7 mouse cellular contexts compared by ENCODE assay signal in the genomic region with DNA sequence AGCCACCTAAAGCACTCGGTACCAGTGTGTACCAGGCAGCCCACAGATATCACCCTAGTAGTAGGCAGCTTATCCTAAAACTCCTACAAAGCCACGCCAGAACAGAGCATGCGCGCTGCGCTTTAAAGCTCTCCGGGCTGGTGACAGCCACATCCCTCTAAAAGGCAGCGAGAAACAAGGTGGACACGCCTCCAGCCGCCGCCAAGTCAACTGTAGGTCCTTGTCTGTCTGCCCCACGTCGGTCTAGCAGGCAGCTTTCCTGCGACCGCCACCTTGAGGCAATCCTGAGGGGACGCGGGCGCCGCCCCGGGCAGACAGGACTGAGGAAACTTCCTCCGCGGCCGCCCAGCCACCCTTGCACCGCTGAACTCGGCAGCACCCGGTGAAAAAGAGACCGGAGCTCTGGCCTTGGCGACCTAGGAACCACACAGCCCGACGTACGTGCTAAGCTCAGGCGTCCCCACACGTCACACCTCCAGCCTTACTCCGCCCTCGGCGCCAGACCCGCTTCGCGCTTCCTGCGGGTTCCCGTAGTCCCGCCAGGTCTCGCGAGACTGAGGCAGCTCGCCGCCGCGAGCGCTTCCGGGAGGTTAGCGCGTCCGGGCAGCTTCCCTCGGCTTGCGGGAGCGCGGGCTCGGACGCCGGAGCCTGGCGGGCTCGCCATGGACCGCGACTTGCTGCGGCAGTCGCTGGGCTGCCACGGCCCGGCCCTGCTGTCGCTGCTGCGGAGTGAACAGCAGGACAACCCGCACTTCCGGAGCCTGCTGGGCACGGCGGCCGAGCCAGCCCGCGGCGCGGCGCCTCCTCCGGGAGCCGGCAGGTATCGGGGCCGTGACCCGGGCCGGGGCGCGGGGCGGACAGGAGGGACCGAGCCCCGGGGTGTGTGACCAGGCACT. TPM values are rescaled to one million over a fixed set of nuclear protein-coding genes. Genes with fewer than 3 reads are reported as not detected.
DNase-seq lines count a peak whose midpoint lies in the region; ATAC-seq lines count a peak whose summit lies in the region.

Ttc14 (plus strand) TSS at position 216 of the 896 bp plus-strand sequence.

- no peaks in the 10 kb centered on the region for H3K9me3 ChIP-seq in embryonic facial prominence, embryonic 11.5 days (replicated peaks; ENCODE audit: control insufficient read depth, low read length)
- H3K9me3 ChIP-seq in limb, embryonic 10.5 days (replicated peaks): no peaks in the 10 kb centered on the region
- H3K9me3 ChIP-seq in midbrain, embryonic 13.5 days: no peaks in the 10 kb centered on the region

- peak within 1 kb of the TSS; percentile 98 for H3K27ac ChIP-seq in embryonic facial prominence, embryonic 11.5 days (replicated peaks; ENCODE audit: low read depth, low read length)
- peak within 1 kb of the TSS; percentile 97 for H3K27ac ChIP-seq in limb, embryonic 10.5 days
- peak within 1 kb of the TSS; percentile 98 for H3K27ac ChIP-seq in midbrain, embryonic 13.5 days

- H3K36me3 ChIP-seq in embryonic facial prominence, embryonic 11.5 days (replicated peaks; ENCODE audit: control insufficient read depth, insufficient read depth, low read depth, low read length): no peaks in the 10 kb centered on the region
- peaks cover 22% of the 10 kb centered on the region for H3K36me3 ChIP-seq in limb, embryonic 10.5 days
- H3K36me3 ChIP-seq in midbrain, embryonic 13.5 days: peaks cover 9% of the 10 kb centered on the region

- H3K4me3 ChIP-seq in embryonic facial prominence, embryonic 11.5 days (ENCODE audit: low read depth, low read length): peak within 1 kb of the TSS; percentile 95
- peak within 1 kb of the TSS; percentile 97 for H3K4me3 ChIP-seq in limb, embryonic 10.5 days
- H3K4me3 ChIP-seq in midbrain, embryonic 13.5 days (replicated peaks): peak within 1 kb of the TSS; percentile 98

- WGBS in embryonic facial prominence, embryonic 11.5 days: under 1% methylated on average over 88 of the region's 90 CpGs
- under 1% methylated on average over 90 of the region's 90 CpGs for WGBS in limb, embryonic 10.5 days
- under 1% methylated on average over 90 of the region's 90 CpGs for whole genome bisulfite sequencing in midbrain, embryonic 13.5 days

- H3K9ac ChIP-seq in embryonic facial prominence, embryonic 11.5 days (replicated peaks; ENCODE audit: low read length): peak within 1 kb of the TSS; percentile 95
- peak within 1 kb of the TSS; percentile 97 for H3K9ac ChIP-seq in midbrain, embryonic 13.5 days (replicated peaks)

- DNase-seq in adrenal gland, postnatal 14 days: peak; percentile 99
- DNase-seq in embryonic facial prominence, embryonic 11.5 days (ENCODE audit: low spot score): peak; percentile 96
- peak; percentile 95 for DNase-seq in kidney, adult 11 months
- peak; percentile 98 for DNase-seq in limb, embryonic 10.5 days (ENCODE audit: low spot score)
- peak; percentile 98 for DNase-seq in spleen, adult 12 weeks (ENCODE audit: low spot score)

- H3K4me2 ChIP-seq in embryonic facial prominence, embryonic 11.5 days (ENCODE audit: low read depth, low read length): peak within 1 kb of the TSS; percentile 47
- peak within 1 kb of the TSS; percentile 75 for H3K4me2 ChIP-seq in midbrain, embryonic 13.5 days (replicated peaks)

- H3K27me3 ChIP-seq in embryonic facial prominence, embryonic 11.5 days (ENCODE audit: control insufficient read depth, insufficient read depth, low read length): no peaks in the 10 kb centered on the region
- no peaks in the 10 kb centered on the region for H3K27me3 ChIP-seq in limb, embryonic 10.5 days (ENCODE audit: low read depth, poor library complexity, severe bottlenecking)
- H3K27me3 ChIP-seq in midbrain, embryonic 13.5 days: no peaks in the 10 kb centered on the region

- ATAC-seq in embryonic facial prominence, embryonic 11.5 days (replicated peaks; ENCODE audit: insufficient number of reproducible peaks, low FRiP score, low TSS enrichment, low read depth): peak; percentile 99
- peak; percentile 95 for ATAC-seq in granulocyte monocyte progenitor cell, adult 5-6 weeks (replicated peaks; ENCODE audit: poor library complexity, severe bottlenecking)
- peak; percentile 99 for ATAC-seq in midbrain, embryonic 13.5 days

- no peaks in the 10 kb centered on the region for H3K4me1 ChIP-seq in embryonic facial prominence, embryonic 11.5 days (ENCODE audit: control insufficient read depth, insufficient read depth, low read length)
- peaks cover 7% of the 10 kb centered on the region for H3K4me1 ChIP-seq in limb, embryonic 10.5 days
- H3K4me1 ChIP-seq in midbrain, embryonic 13.5 days (replicated peaks): peaks cover 14% of the 10 kb centered on the region

RNA-seq across cellular contexts. Expression of gene Ttc14, which starts in this region (rescaled TPM):
- 44.0 and 53.1 TPM in 2 replicates for total RNA-seq in adrenal gland, postnatal 14 days (2021)
- polyA plus RNA-seq in embryonic facial prominence, embryonic 11.5 days (2014; fragmentation: Nextera tagmentation; extraction: Ambion mirVana): 65.1 and 65.2 TPM in 2 replicates
- total RNA-seq in granulocyte monocyte progenitor cell, adult 5-6 weeks (2014; fragmentation: Nextera tagmentation): 20.5 and 39.4 TPM in 2 replicates
- 59.6 and 63.2 TPM in 2 replicates for total RNA-seq in granulocyte monocyte progenitor cell, adult 5-6 weeks (2017)
- polyA plus RNA-seq in limb, embryonic 10.5 days (2016; fragmentation: Nextera tagmentation; extraction: Ambion mirVana): 50.4 and 60.3 TPM in 2 replicates
- polyA plus RNA-seq in midbrain, embryonic 13.5 days (2015; fragmentation: Nextera tagmentation; extraction: Ambion mirVana): 69.3 and 73.4 TPM in 2 replicates

Comparison
In these comparisons a context has a peak if more than half of its experiments do, and no peak if none do; other contexts are left out.
1. Peak in every context shown above with its lines: DNase-seq, ATAC-seq, H3K4me3 ChIP-seq and H3K27ac ChIP-seq.